Mouse (Mus musculus) ES-E14 (cell line): ENCODE data around the gene 4930539E08Rik.

Source experiments
- MAFK ChIP-seq: IDR thresholded peaks from 2 replicates; pipeline ENCODE4 v1.6.1; 2014; ENCODE audit warnings: mild to moderate bottlenecking, low read depth, low read length, inconsistent platforms; ENCODE audit not compliant: insufficient read depth
- ZNF384 ChIP-seq: IDR thresholded peaks from 2 replicates; pipeline ENCODE4 v1.6.1; 2012; ENCODE audit warnings: low read depth, low read length, inconsistent platforms

GRCm38 (mm10) chr17:28872322-28872721 lies 42.8 kb downstream of the 4930539E08Rik start:
- no peak for TF ChIP-seq ZNF384
- no peak for TF ChIP-seq MAFK
